Mouse (Mus musculus) left cerebral cortex, postnatal 25 days (tissue): ENCODE measurements around the gene Tent5b. TPM values are rescaled to one million over a fixed set of nuclear protein-coding genes. Genes with fewer than 3 reads are reported as not detected.

ENCODE experiments used
- DNase-seq, 2 experiments: peaks; one replicate each; pipeline ENCODE4 v3.0.0; 2022; ENCODE audit warnings: low spot score in 2 of 2, mixed read lengths in 1 of 2
- intact Hi-C: fragments of 180-260 bp; cut with DNase I; formaldehyde crosslinking; loops from one replicate; pipeline ENCODE4 v1.15.1; 2025
- total RNA-seq, 2 experiments: library from RNA; stranded (reverse); gene quantifications; 2 replicates each; pipeline ENCODE4 v1.2.3; 2021

Tent5b gene
- under 1 TPM in 1 of 2 experiments, not detected in 1; 0.21 TPM for total RNA-seq

GRCm38 (mm10) chr4:133479458-133480184, at the start of gene Tent5b:
Gene Tent5b (plus strand): TSS chr4:133480132.
- intact Hi-C loops, result no loop called here
- peak; percentile 94 to 98 for DNase-seq

GRCm38 (mm10) chr4:133431508-133431907, 48.4 kb upstream of the Tent5b start:
- DNase-seq, result no peak
- intact Hi-C loops, result no loop called here

- peak; percentile 62 to 65 for DNase-seq
- intact Hi-C loops, result no loop called here
These were observed 47.3 kb upstream of the Tent5b start for GRCm38 (mm10) chr4:133432560-133433171.

GRCm38 (mm10) chr4:133435921-133436320, 44.0 kb upstream of the Tent5b start:
- intact Hi-C loops, result no loop called here

GRCm38 (mm10) chr4:133439460-133440376, 40.2 kb upstream of the Tent5b start:
- intact Hi-C loops, result no loop called here
- DNase-seq, result peak; percentile 19 to 48

More at GRCm38 (mm10) chr4:133435921-133436320, 44.0 kb upstream of the Tent5b start:
- DNase-seq, result no peak

- DNase-seq, result no peak
- intact Hi-C loops, result no loop called here
These were observed 39.5 kb upstream of the Tent5b start for GRCm38 (mm10) chr4:133440377-133440795.

- DNase-seq, result no peak
- intact Hi-C loops, result no loop called here
These were observed 37.7 kb upstream of the Tent5b start for GRCm38 (mm10) chr4:133442194-133442593.

GRCm38 (mm10) chr4:133443085-133443484, 36.8 kb upstream of the Tent5b start:
- intact Hi-C loops, result no loop called here
- peak in 1 of 2 experiments; percentile 24 for DNase-seq

GRCm38 (mm10) chr4:133445727-133446126, 34.2 kb upstream of the Tent5b start:
- intact Hi-C loops, result no loop called here
- DNase-seq, result no peak

- DNase-seq, result no peak
- intact Hi-C loops, result no loop called here
These were observed 32.6 kb upstream of the Tent5b start for GRCm38 (mm10) chr4:133447366-133447765.

- intact Hi-C loops, result no loop called here
- no peak for DNase-seq
These were observed 32.0 kb upstream of the Tent5b start for GRCm38 (mm10) chr4:133447967-133448366.

- intact Hi-C loops, result no loop called here
- DNase-seq, result no peak
These were observed 31.1 kb upstream of the Tent5b start for GRCm38 (mm10) chr4:133448708-133449388.

- peak in 1 of 2 experiments; percentile 48 for DNase-seq
- intact Hi-C loops, result loop anchor here (10.0 kb wide), 1 partner anchor 445 kb away; no protein-coding TSS in a partner anchor
These were observed 30.2 kb upstream of the Tent5b start for GRCm38 (mm10) chr4:133449726-133450125.

GRCm38 (mm10) chr4:133451536-133451935, 28.4 kb upstream of the Tent5b start:
- intact Hi-C loops, result loop anchor here (1.0 to 10.0 kb wide), 3 partner anchors 27 to 447 kb away; no protein-coding TSS in a partner anchor

GRCm38 (mm10) chr4:133452433-133452832, 27.5 kb upstream of the Tent5b start:
- intact Hi-C loops, result loop anchor here (10.0 kb wide), 1 partner anchor 448 kb away; no protein-coding TSS in a partner anchor
- DNase-seq, result no peak

More at GRCm38 (mm10) chr4:133451536-133451935, 28.4 kb upstream of the Tent5b start:
- peak; percentile 79 to 82 for DNase-seq

- intact Hi-C loops, result loop anchor here (10.0 kb wide), 1 partner anchor 453 kb away; no protein-coding TSS in a partner anchor
These were observed 21.9 kb upstream of the Tent5b start for GRCm38 (mm10) chr4:133458044-133458443.

GRCm38 (mm10) chr4:133460006-133460405, 19.9 kb upstream of the Tent5b start:
- no peak for DNase-seq

More at GRCm38 (mm10) chr4:133458044-133458443, 21.9 kb upstream of the Tent5b start:
- no peak for DNase-seq

GRCm38 (mm10) chr4:133460796-133461325, 19.1 kb upstream of the Tent5b start:
- intact Hi-C loops, result no loop called here
- DNase-seq, result no peak

More at GRCm38 (mm10) chr4:133460006-133460405, 19.9 kb upstream of the Tent5b start:
- intact Hi-C loops, result no loop called here

- intact Hi-C loops, result no loop called here
- DNase-seq, result no peak
These were observed 18.6 kb upstream of the Tent5b start for GRCm38 (mm10) chr4:133461362-133461761.
